Mouse (Mus musculus) splenic B cell, adult 2 months (primary cell): Measurements from ENCODE around the gene Leprot.

Source experiments
- DNase-seq: peaks from one replicate; pipeline ENCODE4 v3.0.0-alpha.2; 2011; ENCODE audit warnings: low read depth, low spot score
- H3K27me3 ChIP-seq: 2 replicates; pipeline ENCODE4 v1.6.1; 2012; ENCODE audit warnings: mild to moderate bottlenecking, low read length, moderate library complexity, mixed read lengths; ENCODE audit not compliant: control insufficient read depth, poor library complexity, insufficient read depth, severe bottlenecking
- H3K36me3 ChIP-seq: 2 replicates; pipeline ENCODE4 v1.6.1; 2012; ENCODE audit warnings: mild to moderate bottlenecking, low read length, moderate library complexity, mixed read lengths; ENCODE audit not compliant: control insufficient read depth, poor library complexity, insufficient read depth, severe bottlenecking

Leprot gene

GRCm38 (mm10) chr4:101684821-101685220, 37.3 kb downstream of the Leprot start:
- Histone ChIP-seq H3K27me3 (no peaks in the 10 kb centered on the region), H3K36me3 (no peaks in the 10 kb centered on the region)
- no peak for DNase-seq

DNA sequence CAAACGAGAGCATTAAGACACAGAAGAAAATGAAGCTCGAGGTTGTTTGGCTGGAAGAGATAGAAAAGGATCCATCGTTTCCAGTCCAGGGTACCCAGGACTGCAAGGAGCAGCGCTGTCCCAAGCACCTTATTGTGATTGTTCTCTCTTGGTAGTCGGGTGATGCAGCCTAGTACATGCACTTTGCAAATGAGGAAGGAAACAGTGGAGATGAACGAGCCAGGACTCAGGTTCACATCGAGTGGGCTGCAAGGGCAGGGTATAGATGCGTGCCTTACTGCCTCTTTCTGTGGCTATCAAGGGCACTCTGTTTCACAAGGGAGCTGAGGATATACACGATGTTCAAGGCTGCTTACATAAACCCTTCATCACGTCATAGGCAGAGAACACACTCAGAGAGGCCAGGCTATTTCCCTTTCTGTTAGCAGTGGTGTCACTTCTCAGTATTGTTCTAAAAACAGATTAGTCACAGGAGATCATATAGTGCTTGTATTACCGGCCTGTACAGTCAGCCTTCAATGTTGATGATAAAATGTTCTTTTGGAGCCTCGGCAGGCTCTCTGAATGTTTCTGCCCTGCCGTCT, 38.8 kb downstream of the Leprot start:
- no peak for DNase-seq
- Histone ChIP-seq H3K36me3 (no peaks in the 10 kb centered on the region), H3K27me3 (no peaks in the 10 kb centered on the region)

- no peaks in the 10 kb centered on the region for H3K36me3 ChIP-seq
- H3K27me3 ChIP-seq = no peaks in the 10 kb centered on the region
- DNase-seq = no peak
Measured at GRCm38 (mm10) chr4:101689241-101689640, 41.7 kb downstream of the Leprot start.

DNA sequence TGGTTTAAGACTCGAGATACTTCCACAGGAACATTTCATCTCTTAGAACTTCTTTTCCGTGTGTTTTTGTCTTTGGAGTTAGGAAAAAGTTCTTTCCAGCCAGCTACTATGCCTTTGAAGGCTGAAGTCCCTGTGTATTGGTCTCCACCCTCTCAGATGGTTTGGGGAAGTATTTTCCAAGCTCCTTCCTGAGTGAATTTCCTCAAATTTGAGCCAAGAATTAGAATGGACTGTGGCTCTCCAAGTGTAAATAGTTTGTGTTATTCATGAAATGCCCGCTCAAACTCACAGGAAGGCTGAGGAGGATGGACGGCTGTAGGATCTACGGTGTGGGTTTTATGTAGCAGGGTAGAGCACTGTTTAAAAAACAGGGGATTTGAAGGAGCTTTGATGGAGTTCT, 42.1 kb downstream of the Leprot start:
- H3K36me3 ChIP-seq = no peaks in the 10 kb centered on the region
- no peak for DNase-seq

DNA sequence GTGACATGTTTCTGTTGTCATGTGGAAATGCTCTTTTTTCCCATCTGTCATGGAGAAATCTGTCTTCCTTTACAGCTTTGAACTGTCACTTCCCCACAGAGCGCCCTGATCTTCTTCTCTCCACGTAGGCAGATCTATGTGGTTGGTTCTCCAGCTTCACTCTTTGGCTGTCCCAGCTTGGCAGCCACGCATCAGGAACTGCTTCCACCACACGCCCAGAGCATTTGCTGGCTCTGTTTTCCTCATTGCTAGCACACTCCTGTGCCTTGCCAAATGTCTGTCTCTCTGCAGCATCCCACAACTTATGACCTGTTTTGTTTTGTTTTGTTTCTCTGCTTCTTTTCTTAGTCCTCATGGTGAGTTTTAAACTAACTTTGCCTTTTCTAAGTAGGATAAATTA, 45.4 kb downstream of the Leprot start:
- no peak for DNase-seq
- Histone ChIP-seq H3K36me3 (no peaks in the 10 kb centered on the region), H3K27me3 (no peaks in the 10 kb centered on the region)

More for the DNA sequence above, 42.1 kb downstream of the Leprot start:
- H3K27me3 ChIP-seq = no peaks in the 10 kb centered on the region

DNA sequence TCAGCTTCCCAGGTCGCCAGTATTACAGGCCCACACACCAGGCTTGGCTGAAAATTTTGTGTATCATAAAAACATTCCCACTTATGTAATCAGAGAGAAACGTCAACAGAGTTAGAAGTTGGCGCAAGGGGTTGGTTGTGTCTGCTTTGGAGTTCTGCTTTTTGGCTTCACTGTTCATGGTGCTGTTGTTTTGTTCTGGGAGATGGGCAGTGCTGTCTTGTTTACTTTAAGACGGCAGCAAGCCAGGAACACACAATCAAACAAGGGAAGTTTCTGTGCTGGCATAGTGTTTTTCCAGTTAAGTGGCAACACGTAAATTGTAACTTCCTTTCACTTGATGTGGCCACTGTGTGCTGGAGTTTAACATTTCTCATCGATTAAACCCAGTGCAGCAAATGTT, 47.0 kb downstream of the Leprot start:
- DNase-seq = no peak
- no peaks in the 10 kb centered on the region for H3K27me3 ChIP-seq
- H3K36me3 ChIP-seq = no peaks in the 10 kb centered on the region

DNA sequence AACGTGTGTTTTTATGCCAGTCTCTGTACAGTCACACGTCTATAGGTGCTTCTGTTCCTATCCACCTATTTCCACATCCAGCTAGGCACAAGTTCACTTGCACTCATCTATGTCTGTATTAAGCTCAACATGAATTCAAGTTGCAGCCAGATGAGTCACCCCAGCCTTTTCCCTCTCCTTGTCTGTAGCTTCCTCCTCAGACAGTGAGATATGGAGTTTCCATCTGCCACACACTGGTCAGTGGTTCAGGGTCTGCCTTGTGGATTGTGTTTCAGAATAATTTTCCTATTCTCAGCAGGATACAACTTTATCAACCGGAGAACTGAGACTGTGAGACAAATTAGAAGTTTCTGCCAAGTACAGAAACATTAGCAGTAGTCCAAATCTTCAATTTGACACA, 49.7 kb downstream of the Leprot start:
- no peaks in the 10 kb centered on the region for H3K36me3 ChIP-seq
- DNase-seq = no peak
- H3K27me3 ChIP-seq = no peaks in the 10 kb centered on the region

- Histone ChIP-seq H3K36me3 (no peaks in the 10 kb centered on the region), H3K27me3 (no peaks in the 10 kb centered on the region)
- DNase-seq = no peak
Measured at GRCm38 (mm10) chr4:101699423-101699822, 51.9 kb downstream of the Leprot start.

- no peak for DNase-seq
- no peaks in the 10 kb centered on the region for H3K27me3 ChIP-seq
- no peaks in the 10 kb centered on the region for H3K36me3 ChIP-seq
Measured at GRCm38 (mm10) chr4:101700892-101701640, 53.5 kb downstream of the Leprot start.

DNA sequence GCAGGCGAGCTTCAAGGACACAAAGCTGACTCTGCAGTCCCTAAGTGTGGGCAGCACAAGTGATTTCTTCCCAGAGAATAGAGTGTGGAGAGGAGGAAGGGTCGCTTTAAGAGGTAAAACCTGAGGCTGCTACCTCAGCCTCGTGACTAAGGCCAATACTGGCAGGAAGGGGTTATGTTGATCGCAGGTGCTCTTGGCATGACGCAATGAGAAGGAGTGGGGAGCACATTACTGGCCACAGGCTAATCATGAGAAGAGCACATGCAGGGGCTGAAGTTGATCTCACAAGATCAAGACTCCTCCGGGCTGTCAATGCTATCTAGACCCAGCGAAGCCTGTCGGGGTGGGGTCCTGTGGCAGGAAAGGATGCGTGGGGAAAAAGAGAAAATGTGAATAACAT, 57.8 kb downstream of the Leprot start:
- DNase-seq = no peak
- Histone ChIP-seq H3K27me3 (no peaks in the 10 kb centered on the region), H3K36me3 (no peaks in the 10 kb centered on the region)

DNA sequence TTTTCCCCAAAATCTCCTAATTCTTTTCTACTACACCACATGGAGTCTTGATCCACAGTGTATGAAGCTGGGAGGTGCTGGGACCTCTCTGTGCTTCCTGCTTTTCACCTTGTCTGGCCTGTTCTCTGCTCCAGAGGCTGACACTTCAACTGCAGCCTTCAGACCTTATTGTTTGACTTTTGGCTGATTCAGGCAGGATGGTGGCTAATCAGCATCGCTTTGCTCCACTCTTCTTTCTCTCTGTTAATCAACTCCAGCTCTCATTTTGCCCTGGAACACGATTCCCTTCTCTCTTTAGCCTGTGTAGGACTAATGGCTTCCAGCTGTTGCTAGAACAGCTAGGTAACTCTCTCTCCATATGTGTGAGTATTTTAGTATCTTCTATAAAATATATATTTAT, 59.7 kb downstream of the Leprot start:
- H3K27me3 ChIP-seq = no peaks in the 10 kb centered on the region
- DNase-seq = no peak
- H3K36me3 ChIP-seq = no peaks in the 10 kb centered on the region

- DNase-seq = no peak
- Histone ChIP-seq H3K27me3 (no peaks in the 10 kb centered on the region), H3K36me3 (no peaks in the 10 kb centered on the region)
Measured at GRCm38 (mm10) chr4:101707953-101708352, 60.4 kb downstream of the Leprot start.
